Mouse (Mus musculus) kidney, embryonic 14.5 days (tissue): ENCODE data around the gene Fstl1. TPM values are rescaled to one million over a fixed set of nuclear protein-coding genes. Genes with fewer than 3 reads are reported as not detected.

Experiments used
- ATAC-seq: fragments of 200-750 bp; cut with Nextera tagmentation; 2 replicates; pipeline ENCODE4 v1.8.0; 2017; ENCODE audit warnings: moderate number of reproducible peaks, mild to moderate bottlenecking, moderate TSS enrichment, moderate library complexity; ENCODE audit not compliant: low FRiP score, low TSS enrichment
- H3K27ac ChIP-seq: fragments of 300-500 bp; sonication (generic); 2 replicates; pipeline ENCODE4 v1.5.1; 2014; ENCODE audit warnings: low read depth, mild to moderate bottlenecking, low read length, moderate library complexity, mixed read lengths
- H3K27me3 ChIP-seq: fragments of 300-500 bp; sonication (generic); 2 replicates; pipeline ENCODE4 v1.6.1; 2014; ENCODE audit warnings: mild to moderate bottlenecking, low read length; ENCODE audit not compliant: control insufficient read depth, insufficient read depth
- H3K36me3 ChIP-seq: fragments of 300-500 bp; sonication (generic); 2 replicates; pipeline ENCODE4 v1.6.1; 2014; ENCODE audit warnings: low read length, mixed read lengths; ENCODE audit not compliant: control insufficient read depth, insufficient read depth
- H3K4me1 ChIP-seq: fragments of 300-500 bp; sonication (generic); 2 replicates; pipeline ENCODE4 v1.6.1; 2014; ENCODE audit warnings: low read length, mixed read lengths; ENCODE audit not compliant: control insufficient read depth, insufficient read depth
- H3K4me2 ChIP-seq: fragments of 300-500 bp; sonication (generic); replicated peaks from 2 replicates; pipeline ENCODE4 v1.6.1; 2014; ENCODE audit warnings: low read depth, mild to moderate bottlenecking, low read length
- H3K4me3 ChIP-seq: fragments of 300-500 bp; sonication (generic); 2 replicates; pipeline ENCODE4 v1.5.1; 2014; ENCODE audit warnings: mild to moderate bottlenecking, low read length
- H3K9ac ChIP-seq: fragments of 300-500 bp; sonication (generic); 2 replicates; pipeline ENCODE4 v1.6.1; 2014; ENCODE audit warnings: low read depth, mild to moderate bottlenecking, low read length, moderate library complexity
- H3K9me3 ChIP-seq: fragments of 300-500 bp; sonication (generic); 2 replicates; pipeline ENCODE4 v1.6.1; 2016; ENCODE audit warnings: low read length; ENCODE audit not compliant: control insufficient read depth
- WGBS: fragments of 180-500 bp; shearing (Covaris S2); extraction: QIAGEN DNeasy Blood & Tissue Kit; methylation state at CpG from one replicate; pipeline ENCODE4 v1.1.7; 2014; 5-methylcytosine and 5-hydroxymethylcytosine counted together
- polyA plus RNA-seq: library from polyadenylated mRNA; unstranded; fragments of >200 nt; fragmentation: Nextera tagmentation; extraction: Ambion mirVana; gene quantifications from 2 replicates; pipeline ENCODE4 v1.2.1, GENCODE M21; 2014

Fstl1 gene
- polyA plus RNA-seq, 1 experiment from 2014 or later, result 589 TPM

DNA sequence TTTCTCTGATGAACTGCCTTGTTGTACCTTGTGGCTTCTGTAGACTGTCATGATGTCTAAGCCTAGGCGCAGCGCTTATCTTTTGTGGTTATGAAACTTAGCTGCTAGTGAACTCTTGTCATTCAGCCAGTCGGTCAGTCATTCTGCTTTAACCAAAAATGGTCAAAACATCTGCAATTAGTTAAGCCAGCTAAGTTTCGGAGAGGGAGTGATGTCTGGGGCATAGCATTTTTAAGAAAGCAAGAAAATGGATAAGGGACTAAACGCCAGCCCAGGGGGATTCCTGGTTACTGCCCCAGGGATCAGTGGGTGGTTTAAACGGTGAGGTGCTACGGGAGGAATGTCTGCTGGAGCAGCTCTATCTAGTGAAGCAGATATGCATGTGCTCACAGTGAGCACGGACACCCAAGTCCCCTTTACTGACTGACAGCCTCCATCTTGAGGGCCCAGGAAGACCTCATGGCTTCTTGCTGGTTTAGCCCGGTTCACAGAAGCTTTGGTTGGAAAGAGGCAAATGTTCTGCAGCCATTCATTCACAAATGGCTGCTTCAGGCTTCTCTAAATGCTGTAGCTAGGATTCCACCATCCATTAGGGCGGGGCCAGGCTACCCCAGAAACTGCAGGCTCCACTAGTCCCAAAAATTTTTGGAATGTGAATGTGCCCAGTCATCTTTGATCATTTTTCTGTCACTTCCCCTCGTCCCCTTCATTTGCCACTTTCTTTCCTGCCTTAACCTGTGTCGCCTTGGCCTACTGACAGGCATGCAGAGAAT, 13.5 kb downstream of the Fstl1 start:
- no peak for ATAC-seq

DNA sequence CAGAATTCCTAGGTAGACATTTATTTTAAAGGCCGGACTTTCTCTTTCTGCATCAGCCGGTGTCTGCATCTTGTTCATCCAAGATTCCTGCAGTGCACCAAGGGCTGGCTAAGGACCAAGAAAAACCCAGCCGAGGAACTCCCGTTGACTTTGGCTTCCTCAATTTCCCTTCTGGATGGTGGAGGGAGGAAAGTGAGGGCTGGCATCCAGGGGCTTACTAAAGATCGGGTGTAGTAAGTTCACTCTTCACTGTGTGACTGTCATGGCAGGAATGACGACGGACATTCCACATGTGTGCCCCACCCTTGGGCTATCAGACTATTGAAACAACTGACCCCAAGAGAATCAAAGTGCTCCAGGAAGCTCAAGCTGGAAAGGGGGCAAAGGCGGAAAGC, 14.1 kb downstream of the Fstl1 start:
- H3K27me3 ChIP-seq, result no peaks in the 10 kb centered on the region
- H3K27ac ChIP-seq, result no peak overlapping the region
- peaks cover 39% of the 10 kb centered on the region for H3K4me1 ChIP-seq
- no peak overlapping the region for H3K9ac ChIP-seq
- no peak for ATAC-seq
- WGBS, result 65% methylated on average over 8 of the region's 8 CpGs
- H3K4me2 ChIP-seq, result no peak overlapping the region
- H3K36me3 ChIP-seq, result peaks cover 36% of the 10 kb centered on the region
- H3K4me3 ChIP-seq, result no peak overlapping the region
- H3K9me3 ChIP-seq, result no peaks in the 10 kb centered on the region

More for the DNA sequence above, 13.5 kb downstream of the Fstl1 start:
- Histone ChIP-seq H3K9ac (peak overlapping the region; percentile 20; the same call in 1 of the 2 replicates), H3K27ac (peak overlapping the region; percentile 13; the same call in 1 of the 2 replicates), H3K9me3 (no peaks in the 10 kb centered on the region), H3K4me1 (peaks cover 45% of the 10 kb centered on the region), H3K27me3 (no peaks in the 10 kb centered on the region), H3K36me3 (peaks cover 39% of the 10 kb centered on the region), H3K4me3 (no peak overlapping the region), H3K4me2 (no peak overlapping the region)
- WGBS, result 71% methylated on average over 12 of the region's 12 CpGs

DNA sequence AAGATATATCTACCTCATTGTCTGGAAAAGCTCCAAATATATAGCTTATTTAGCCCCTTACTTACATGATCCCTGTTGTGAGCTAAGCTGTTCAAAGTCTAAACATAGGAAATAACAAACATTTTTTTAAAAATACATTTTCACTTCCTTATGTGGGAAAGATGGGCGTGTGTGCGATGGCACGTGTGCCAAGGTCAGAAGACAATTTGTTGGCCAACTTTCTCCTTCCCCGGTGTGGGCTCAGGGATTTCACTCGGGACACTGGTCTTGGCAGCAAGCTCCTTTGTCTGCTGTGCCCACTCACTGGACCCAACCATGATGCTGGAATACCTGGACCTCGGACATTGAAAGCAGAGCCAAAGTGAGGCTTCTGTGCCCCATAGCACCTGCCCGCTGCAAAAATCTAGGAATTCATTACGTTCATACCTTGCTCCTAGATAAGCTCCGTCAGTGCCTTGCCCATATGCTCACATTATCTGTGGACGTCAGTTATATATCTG, 19.0 kb downstream of the Fstl1 start:
- H3K36me3 ChIP-seq, result peaks cover 27% of the 10 kb centered on the region
- ATAC-seq, result no peak
- no peak overlapping the region for H3K4me2 ChIP-seq
- 98% methylated on average over 10 of the region's 10 CpGs for WGBS
- H3K9ac ChIP-seq, result no peak overlapping the region
- H3K27me3 ChIP-seq, result no peaks in the 10 kb centered on the region
- H3K4me1 ChIP-seq, result peaks cover 2% of the 10 kb centered on the region
- H3K27ac ChIP-seq, result no peak overlapping the region
- no peak overlapping the region for H3K4me3 ChIP-seq
- no peaks in the 10 kb centered on the region for H3K9me3 ChIP-seq

DNA sequence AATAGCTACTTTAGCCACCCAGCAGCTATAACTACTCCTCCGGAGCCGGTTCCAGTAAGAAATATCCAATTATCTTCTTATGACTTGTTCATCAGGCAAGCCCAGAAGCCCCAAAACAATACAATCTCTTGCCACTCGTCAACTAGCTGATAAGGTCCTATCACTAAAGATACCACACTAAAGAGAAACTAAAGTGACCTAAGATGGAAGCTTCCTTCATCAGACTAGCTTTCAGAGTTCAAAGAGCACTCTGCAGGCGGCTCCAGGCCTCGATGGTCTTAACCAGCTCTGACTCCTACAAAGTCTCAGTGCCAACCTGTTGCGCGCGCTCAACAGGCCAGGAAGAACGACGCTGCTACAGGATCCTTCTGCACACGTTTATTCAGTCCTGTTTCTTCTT, 19.6 kb downstream of the Fstl1 start:
- 97% methylated on average over 11 of the region's 11 CpGs for WGBS
- H3K9ac ChIP-seq, result no peak overlapping the region
- H3K4me2 ChIP-seq, result no peak overlapping the region
- H3K36me3 ChIP-seq, result peaks cover 22% of the 10 kb centered on the region
- ATAC-seq, result no peak
- H3K27ac ChIP-seq, result no peak overlapping the region
- H3K9me3 ChIP-seq, result no peaks in the 10 kb centered on the region
- no peaks in the 10 kb centered on the region for H3K4me1 ChIP-seq
- no peaks in the 10 kb centered on the region for H3K27me3 ChIP-seq
- no peak overlapping the region for H3K4me3 ChIP-seq

DNA sequence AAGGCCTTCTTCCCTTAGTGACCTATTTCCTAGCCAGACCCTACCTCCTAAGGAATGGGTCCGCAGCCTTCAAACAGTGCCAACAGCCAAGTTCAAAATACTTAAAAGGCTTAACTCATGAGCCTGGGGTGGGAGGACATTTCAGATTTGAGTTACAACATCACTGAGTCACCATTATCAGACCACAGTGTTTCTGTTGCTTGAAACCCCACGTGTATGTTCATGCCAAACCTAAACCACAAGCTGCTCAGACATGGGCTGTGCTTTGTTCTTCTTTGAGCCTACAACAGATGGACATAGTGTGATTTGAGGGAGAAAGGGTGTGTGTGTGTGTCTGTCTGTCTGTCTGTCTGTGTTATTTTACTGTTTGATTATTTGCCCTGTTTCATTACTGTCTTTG, 24.4 kb downstream of the Fstl1 start:
- 68% methylated on average over 2 of the region's 2 CpGs for WGBS
- no peak for ATAC-seq
- H3K4me3 ChIP-seq, result no peak overlapping the region
- 0 out of 2 replicates have a peak, but pooled peaks cover 2% of the 10 kb centered on the region for H3K9me3 ChIP-seq
- H3K9ac ChIP-seq, result no peak overlapping the region
- H3K27ac ChIP-seq, result no peak overlapping the region
- H3K27me3 ChIP-seq, result no peaks in the 10 kb centered on the region
- no peak overlapping the region for H3K4me2 ChIP-seq
- peaks cover 36% of the 10 kb centered on the region for H3K36me3 ChIP-seq
- peaks cover 8% of the 10 kb centered on the region; the same call in 1 of the 2 replicates for H3K4me1 ChIP-seq

DNA sequence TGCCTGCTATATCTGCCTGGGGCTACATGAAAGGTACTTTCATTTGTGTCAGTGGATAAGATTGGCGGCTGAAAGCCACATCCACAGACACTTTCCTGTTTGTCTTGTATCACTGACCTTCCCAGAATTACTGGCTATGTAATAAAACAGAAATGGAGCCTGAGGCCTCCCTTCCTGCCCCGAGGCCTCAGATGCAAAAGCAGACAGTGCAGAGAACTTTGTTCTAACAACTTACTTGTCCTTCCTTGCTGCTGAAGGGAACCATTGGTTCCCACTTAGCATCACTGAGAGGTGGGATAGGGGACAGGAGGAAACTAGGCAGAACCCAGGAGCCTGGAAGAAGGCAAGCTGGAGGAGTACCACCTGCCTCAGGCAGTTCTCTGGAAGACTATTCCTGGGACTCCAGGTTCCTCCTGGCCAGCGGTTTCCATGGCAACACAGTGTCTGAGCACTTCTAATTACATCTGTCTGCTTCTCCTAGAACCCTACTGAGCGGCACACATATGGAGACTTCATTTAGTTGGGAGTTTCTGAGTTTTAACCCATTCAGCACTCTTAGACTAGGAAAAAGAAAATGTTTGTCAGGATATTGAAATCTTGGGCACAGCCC, 26.1 kb downstream of the Fstl1 start:
- H3K9ac ChIP-seq, result no peak overlapping the region
- H3K27me3 ChIP-seq, result no peaks in the 10 kb centered on the region
- ATAC-seq, result no peak
- no peak overlapping the region for H3K4me2 ChIP-seq
- peaks cover 9% of the 10 kb centered on the region; the same call in 1 of the 2 replicates for H3K4me1 ChIP-seq
- H3K36me3 ChIP-seq, result peaks cover 37% of the 10 kb centered on the region
- 0 out of 2 replicates have a peak, but pooled peaks cover 2% of the 10 kb centered on the region for H3K9me3 ChIP-seq
- H3K4me3 ChIP-seq, result no peak overlapping the region
- 50% methylated on average over 4 of the region's 4 CpGs for WGBS
- H3K27ac ChIP-seq, result no peak overlapping the region

DNA sequence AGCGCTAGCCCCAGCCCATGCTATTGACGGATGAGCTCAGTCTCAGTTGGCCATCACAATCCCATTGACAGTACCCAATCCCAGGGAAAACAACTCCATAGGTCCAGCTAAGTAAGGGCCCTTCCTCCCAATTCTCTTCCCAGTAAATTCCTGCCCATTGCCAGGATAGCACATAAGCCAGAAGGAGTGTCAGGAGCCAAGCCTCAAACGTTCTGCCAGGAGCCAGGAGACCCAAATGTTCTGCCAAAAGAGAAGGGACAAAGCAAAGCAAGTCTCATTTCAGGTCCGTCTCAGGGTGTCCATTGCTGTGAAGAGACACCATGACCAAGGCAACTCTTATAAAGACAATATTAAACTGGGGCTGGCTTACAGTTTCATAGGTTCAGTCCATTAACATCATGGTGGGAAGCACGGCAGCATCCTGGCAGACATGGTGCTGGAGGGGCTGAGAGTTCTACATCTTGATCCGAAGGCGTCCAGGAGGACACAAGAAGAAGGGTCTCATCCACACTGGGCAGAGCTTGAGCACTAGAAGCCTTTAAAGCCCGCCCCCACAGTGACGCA, 26.8 kb downstream of the Fstl1 start:
- 95% methylated on average over 9 of the region's 9 CpGs for WGBS
- no peak overlapping the region for H3K4me3 ChIP-seq
- no peak for ATAC-seq
- H3K9me3 ChIP-seq, result 0 out of 2 replicates have a peak, but pooled peaks cover 2% of the 10 kb centered on the region
- no peaks in the 10 kb centered on the region for H3K27me3 ChIP-seq
- H3K9ac ChIP-seq, result no peak overlapping the region
- peaks cover 37% of the 10 kb centered on the region for H3K36me3 ChIP-seq
- peaks cover 13% of the 10 kb centered on the region; the same call in 1 of the 2 replicates for H3K4me1 ChIP-seq
- no peak overlapping the region for H3K27ac ChIP-seq
- no peak overlapping the region for H3K4me2 ChIP-seq

DNA sequence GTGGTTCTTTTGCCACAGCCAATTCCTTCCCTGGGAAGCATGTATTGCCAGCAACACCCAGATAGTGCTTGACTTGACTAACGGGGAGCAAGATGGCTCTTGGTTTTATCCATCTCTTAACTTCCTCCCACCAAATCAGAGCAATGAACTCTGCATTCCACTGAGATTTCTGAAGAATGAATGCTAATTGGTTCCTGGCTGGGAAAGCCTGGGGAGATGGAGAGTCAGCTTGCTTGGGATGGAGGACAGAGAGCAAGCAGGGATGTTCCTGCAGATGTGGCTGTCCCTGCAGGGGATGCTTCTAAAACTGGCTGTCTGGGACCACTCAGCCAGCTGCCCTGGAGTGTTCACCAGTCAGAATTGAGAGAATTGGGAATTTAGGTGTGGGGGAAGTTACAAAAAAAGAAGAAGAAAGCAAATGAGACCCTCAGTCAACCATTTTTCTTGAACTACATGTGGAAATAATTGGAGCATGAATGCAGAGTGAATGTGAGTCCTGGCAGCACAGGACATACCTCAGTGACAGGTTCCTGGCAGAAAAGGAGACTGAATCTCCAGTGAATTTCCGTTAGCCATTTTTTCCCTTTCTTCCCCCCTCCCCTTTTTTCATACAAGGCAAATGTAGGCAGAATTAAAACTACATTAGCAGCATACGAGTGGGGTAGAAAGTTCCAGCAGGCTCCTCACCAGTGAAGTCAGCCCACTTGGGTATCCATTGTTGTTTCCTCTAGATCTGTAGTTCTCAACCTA, 29.2 kb downstream of the Fstl1 start:
- H3K9ac ChIP-seq, result no peak overlapping the region
- H3K36me3 ChIP-seq, result peaks cover 33% of the 10 kb centered on the region
- no peak overlapping the region for H3K4me2 ChIP-seq
- 0 out of 2 replicates have a peak, but pooled peaks cover 2% of the 10 kb centered on the region for H3K9me3 ChIP-seq
- no peak overlapping the region for H3K27ac ChIP-seq
- peaks cover 13% of the 10 kb centered on the region; the same call in 1 of the 2 replicates for H3K4me1 ChIP-seq
- H3K4me3 ChIP-seq, result no peak overlapping the region
- H3K27me3 ChIP-seq, result no peaks in the 10 kb centered on the region
- WGBS, result 85% methylated on average over 3 of the region's 3 CpGs
- ATAC-seq, result no peak
